Mouse (Mus musculus) small intestine, adult 2 months (tissue): ENCODE data around the gene Lpin1. TPM values are rescaled to one million over a fixed set of nuclear protein-coding genes. Genes with fewer than 3 reads are reported as not detected.
A peak's percentile ranks its signal among the peaks of the same experiment; 100 is the strongest.

Experiments
- H3K27ac ChIP-seq: fragments of 200-500 bp; 2 replicates; pipeline ENCODE4 v1.5.1; 2012; ENCODE audit warnings: low read depth, low read length, control low read depth, inconsistent platforms; ENCODE audit not compliant: insufficient read depth
- H3K27me3 ChIP-seq: fragments of 200-500 bp; 2 replicates; pipeline ENCODE4 v1.6.1; 2012; ENCODE audit warnings: mild to moderate bottlenecking, moderate library complexity, low read length, inconsistent platforms; ENCODE audit not compliant: control insufficient read depth, insufficient read depth
- H3K36me3 ChIP-seq: fragments of 200-500 bp; 2 replicates; pipeline ENCODE4 v1.6.1; 2012; ENCODE audit warnings: mild to moderate bottlenecking, low read length, control low read depth, inconsistent platforms; ENCODE audit not compliant: control insufficient read depth, insufficient read depth
- H3K4me1 ChIP-seq: fragments of 200-500 bp; 2 replicates; pipeline ENCODE4 v1.6.1; 2012; ENCODE audit warnings: low read length, inconsistent platforms, mixed read lengths; ENCODE audit not compliant: control insufficient read depth, insufficient read depth, insufficient read length
- H3K4me3 ChIP-seq: fragments of 200-500 bp; 2 replicates; pipeline ENCODE4 v1.5.1; 2012; ENCODE audit warnings: low read depth, mild to moderate bottlenecking, control low read depth, inconsistent platforms, low read length, moderate library complexity
- CTCF ChIP-seq: fragments of 200-500 bp; IDR thresholded peaks from 2 replicates; pipeline ENCODE4 v1.5.1; 2012; ENCODE audit warnings: low read depth, mild to moderate bottlenecking, control low read depth, inconsistent platforms, low read length, moderate library complexity, mixed read lengths; ENCODE audit not compliant: insufficient replicate concordance, insufficient read length; ENCODE audit errors: extremely low read depth
- POLR2A ChIP-seq: fragments of 200-500 bp; IDR thresholded peaks from 2 replicates; pipeline ENCODE4 v1.6.1; 2012; ENCODE audit warnings: low read depth, mild to moderate bottlenecking, control low read depth, inconsistent platforms, low read length, moderate library complexity
- WGBS: fragments of 180-500 bp; shearing (Covaris S2); methylation state at CpG from one replicate; pipeline ENCODE4 v1.1.7; 2018; 5-methylcytosine and 5-hydroxymethylcytosine counted together
- polyA plus RNA-seq: library from polyadenylated mRNA; depleted of rRNA; stranded (reverse); fragments of >200 nt; gene quantifications from 2 replicates; pipeline ENCODE4 v1.2.3, GENCODE M21; 2012

The Lpin1 gene
- polyA plus RNA-seq, 1 experiment = 4.0 TPM

GRCm38 (mm10) chr12:16539965-16540661 lies 70.7 kb downstream of the Lpin1 start:
- TF ChIP-seq CTCF = no peak
- no peak overlapping the region for H3K4me3 ChIP-seq
- no peaks in the 10 kb centered on the region for H3K4me1 ChIP-seq
- 77% methylated on average over 5 of the region's 5 CpGs for WGBS
- no peaks in the 10 kb centered on the region for H3K27me3 ChIP-seq
- peaks cover 35% of the 10 kb centered on the region for H3K36me3 ChIP-seq
- H3K27ac ChIP-seq = no peak overlapping the region

- 34% methylated on average over 4 of the region's 4 CpGs for WGBS
- TF ChIP-seq CTCF (peak; percentile 49; the same call in 1 of the 2 replicates), POLR2A (no peak)
- Histone ChIP-seq H3K4me3 (no peak overlapping the region), H3K27me3 (no peaks in the 10 kb centered on the region), H3K4me1 (no peaks in the 10 kb centered on the region), H3K27ac (peak overlapping the region; percentile 3; the same call in 1 of the 2 replicates), H3K36me3 (peaks cover 5% of the 10 kb centered on the region; the same call in 1 of the 2 replicates)
These were observed 77.4 kb downstream of the Lpin1 start for GRCm38 (mm10) chr12:16533331-16533828.

- H3K36me3 ChIP-seq = peaks cover 5% of the 10 kb centered on the region; the same call in 1 of the 2 replicates
- H3K4me1 ChIP-seq = no peaks in the 10 kb centered on the region
- TF ChIP-seq POLR2A (no peak), CTCF (no peak)
- peak overlapping the region; percentile 26 for H3K4me3 ChIP-seq
- WGBS = 47% methylated on average over 7 of the region's 7 CpGs
- H3K27ac ChIP-seq = peak overlapping the region; percentile 3; the same call in 1 of the 2 replicates
- H3K27me3 ChIP-seq = no peaks in the 10 kb centered on the region
These were observed 77.9 kb downstream of the Lpin1 start for GRCm38 (mm10) chr12:16532860-16533230.

GRCm38 (mm10) chr12:16531956-16532859 lies 78.6 kb downstream of the Lpin1 start:
- H3K4me3 ChIP-seq = peak overlapping the region; percentile 26
- no peaks in the 10 kb centered on the region for H3K4me1 ChIP-seq
- peaks cover 3% of the 10 kb centered on the region; the same call in 1 of the 2 replicates for H3K36me3 ChIP-seq
- WGBS = 60% methylated on average over 15 of the region's 15 CpGs
- TF ChIP-seq CTCF (no peak), POLR2A (no peak)
- H3K27ac ChIP-seq = peak overlapping the region; percentile 3; the same call in 1 of the 2 replicates
- H3K27me3 ChIP-seq = no peaks in the 10 kb centered on the region

- WGBS = 74% methylated on average over 7 of the region's 7 CpGs
- no peak for TF ChIP-seq POLR2A
- TF ChIP-seq CTCF = no peak
- Histone ChIP-seq H3K36me3 (no peaks in the 10 kb centered on the region), H3K27ac (no peak overlapping the region), H3K4me1 (no peaks in the 10 kb centered on the region), H3K27me3 (no peaks in the 10 kb centered on the region), H3K4me3 (no peak overlapping the region)
These were observed 82.1 kb downstream of the Lpin1 start for GRCm38 (mm10) chr12:16528650-16529049.

GRCm38 (mm10) chr12:16527941-16528340 lies 82.8 kb downstream of the Lpin1 start:
- Histone ChIP-seq H3K4me1 (no peaks in the 10 kb centered on the region), H3K27me3 (no peaks in the 10 kb centered on the region), H3K36me3 (no peaks in the 10 kb centered on the region), H3K27ac (no peak overlapping the region), H3K4me3 (no peak overlapping the region)
- WGBS = 38% methylated on average over 3 of the region's 3 CpGs
- TF ChIP-seq POLR2A (no peak), CTCF (no peak)

GRCm38 (mm10) chr12:16526862-16527261 lies 83.9 kb downstream of the Lpin1 start:
- TF ChIP-seq POLR2A (no peak), CTCF (no peak)
- WGBS = 85% methylated on average over 5 of the region's 5 CpGs

More at GRCm38 (mm10) chr12:16526862-16527261, 83.9 kb downstream of the Lpin1 start:
- Histone ChIP-seq H3K27me3 (no peaks in the 10 kb centered on the region), H3K27ac (no peak overlapping the region; the same call in 1 of the 2 replicates), H3K4me1 (no peaks in the 10 kb centered on the region), H3K36me3 (no peaks in the 10 kb centered on the region), H3K4me3 (no peak overlapping the region)
